Mouse (Mus musculus): Measurements from ENCODE around the gene Bnipl.
"Not testable (repeated sequence)": the region's sequence is repeated elsewhere in the genome, so short reads cannot be mapped to it uniquely, and the experiment has no call there.

The Bnipl gene

DNA sequence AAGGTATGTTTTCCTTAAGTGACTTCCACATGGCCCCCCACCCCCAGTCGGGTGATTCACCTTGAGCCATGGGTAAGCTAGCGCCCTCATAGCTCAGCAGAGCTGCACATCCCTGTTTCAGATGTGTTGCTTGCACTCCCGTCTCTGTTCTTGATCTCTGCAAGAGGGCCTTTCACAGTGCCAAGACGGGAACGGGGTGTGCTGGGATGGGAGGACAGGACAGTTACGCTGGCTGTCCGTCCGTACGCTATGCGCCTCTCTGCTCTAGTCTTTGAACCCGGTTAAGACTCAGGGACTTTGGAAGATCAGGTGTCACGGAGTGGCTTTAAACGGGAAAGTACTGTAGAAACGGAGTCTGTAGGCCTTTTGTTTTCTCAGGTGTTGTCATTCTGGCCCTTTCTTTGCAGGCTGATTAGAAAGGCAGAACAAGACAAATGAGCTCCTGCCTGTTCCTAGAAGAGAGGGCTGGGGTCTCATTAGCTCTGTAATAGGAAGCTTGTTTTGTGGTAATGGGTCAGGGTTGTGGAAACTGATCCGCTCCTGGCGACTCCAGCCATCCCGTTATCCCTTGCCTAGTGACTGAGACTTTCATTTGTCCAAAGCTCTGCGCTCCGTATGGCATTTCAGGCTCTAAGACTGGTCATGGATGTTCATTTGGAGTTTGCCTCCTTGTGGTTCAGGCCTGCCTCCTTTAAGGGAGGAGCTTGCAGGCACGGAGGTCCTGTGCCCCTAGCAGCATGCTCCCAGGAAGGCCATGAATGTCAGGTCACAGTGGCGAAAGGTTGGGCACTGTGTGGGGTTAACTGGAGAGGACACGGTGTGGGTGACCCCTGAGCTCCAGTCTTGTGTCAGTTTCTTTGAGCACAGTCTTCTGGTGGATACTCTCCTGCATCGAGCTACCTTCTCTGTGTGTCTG, 15.3 kb downstream of the Bnipl start:
- DNase-seq = no peak

- DNase-seq = no peak
Observed at GRCm38 (mm10) chr3:95233303-95233980, 17.6 kb downstream of the Bnipl start.

DNA sequence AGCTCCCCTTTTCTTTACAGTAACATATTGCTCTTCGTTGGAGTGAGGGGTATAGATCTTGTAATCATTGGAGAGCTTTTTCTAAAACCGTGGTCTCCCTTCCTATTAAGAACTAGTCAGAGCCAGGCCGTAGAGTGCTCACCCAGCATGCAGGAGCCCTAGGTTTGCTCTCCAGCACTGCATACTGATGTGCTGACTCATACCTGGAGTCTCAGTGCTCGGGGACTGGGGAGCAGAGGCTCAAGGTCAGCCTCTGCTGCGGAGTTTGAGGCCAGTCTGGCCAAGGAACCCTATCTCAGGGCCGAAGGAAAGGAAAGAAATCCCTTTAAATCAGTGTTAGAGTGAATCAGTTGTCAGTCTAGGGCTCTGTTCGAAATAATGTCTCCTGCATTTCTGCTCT, 18.2 kb downstream of the Bnipl start:
- peak; percentile 32 for DNase-seq

DNA sequence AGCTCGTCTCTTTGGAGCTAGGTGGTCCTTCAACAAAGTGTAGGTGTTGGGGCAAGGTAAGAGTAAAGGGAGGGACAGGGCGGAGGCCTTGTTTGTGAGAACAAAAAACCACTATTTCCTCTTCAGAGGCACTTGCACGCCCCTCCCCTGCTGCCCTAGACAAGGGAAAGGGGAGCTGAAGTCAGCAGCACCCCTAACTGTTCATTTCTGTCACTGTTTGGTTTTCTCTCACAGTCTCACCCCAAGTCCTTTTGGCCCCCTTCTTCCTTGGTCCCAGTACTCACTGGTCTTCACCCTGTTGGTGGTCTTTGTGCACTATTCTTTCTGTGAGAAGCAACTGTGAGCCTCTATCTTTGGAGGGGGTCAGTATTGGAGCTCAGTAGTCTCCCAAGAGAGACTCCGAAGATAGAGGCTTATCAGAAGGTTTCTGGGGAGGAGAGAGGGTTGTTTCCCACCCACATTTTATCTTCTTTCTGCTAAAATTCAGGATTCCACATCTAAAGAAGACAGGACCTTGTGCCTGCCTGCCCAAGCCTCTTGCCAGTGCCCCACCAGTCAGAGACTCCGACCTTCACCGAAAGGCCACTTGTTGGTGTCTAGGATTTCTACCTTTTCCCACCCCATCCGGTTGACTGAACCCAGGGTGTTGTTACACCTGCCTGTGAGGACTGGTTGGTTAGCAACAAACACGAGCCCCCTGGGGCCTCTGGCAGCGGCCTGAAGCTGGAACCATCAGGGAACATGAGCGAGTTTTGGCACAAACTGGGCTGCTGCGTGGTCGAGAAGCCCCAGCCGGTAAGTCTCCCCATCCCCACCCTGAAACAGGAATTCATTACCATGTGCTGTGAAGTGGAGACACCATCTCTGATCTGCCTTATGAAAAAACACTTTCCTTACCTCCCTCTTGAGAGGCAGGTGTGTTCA, 19.4 kb downstream of the Bnipl start, which contains the start of gene Mllt11:
TSS of gene Mllt11 (minus strand) at position 874 of the 924 bp plus-strand sequence.
- peak; percentile 43 for DNase-seq

DNA sequence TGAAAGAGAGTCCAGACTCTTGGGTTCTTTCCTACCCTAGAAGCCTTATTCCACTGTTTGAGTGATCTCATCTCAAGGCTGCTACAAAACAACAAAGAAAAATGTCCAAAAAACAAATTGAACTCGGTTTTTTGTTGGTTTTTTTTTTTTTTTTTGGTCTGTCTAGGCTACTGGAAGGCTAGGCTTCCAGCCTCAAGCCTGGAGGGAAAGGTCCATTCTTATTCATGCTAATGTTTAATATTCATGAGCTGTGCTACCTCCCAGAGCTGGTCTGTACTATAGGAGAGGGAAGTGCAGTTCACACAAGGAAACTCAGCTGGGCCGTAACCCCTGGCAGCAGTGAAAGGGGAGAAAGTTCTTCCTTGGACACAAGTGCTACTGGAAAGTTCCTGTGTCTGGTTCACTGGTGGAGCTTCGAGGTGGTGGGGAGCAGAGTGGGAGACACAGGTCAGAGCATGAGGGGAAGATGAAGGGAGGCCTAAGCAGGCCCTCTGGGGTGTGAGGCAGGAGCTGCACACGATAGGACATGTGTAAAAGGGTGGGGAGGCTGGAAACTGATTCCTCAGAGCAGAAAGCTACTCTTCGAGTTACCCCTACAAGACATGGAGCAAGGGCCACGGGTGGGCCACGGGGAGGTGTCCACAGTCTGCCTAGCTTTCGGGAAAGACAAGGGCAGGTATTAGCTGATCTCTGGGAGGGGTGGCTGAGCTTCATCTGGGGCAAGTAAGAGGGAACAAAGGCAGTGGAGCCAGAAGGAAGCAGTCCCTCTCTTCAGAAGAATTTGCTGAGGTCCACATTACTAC, 20.3 kb downstream of the Bnipl start:
- DNase-seq = no peak

DNA sequence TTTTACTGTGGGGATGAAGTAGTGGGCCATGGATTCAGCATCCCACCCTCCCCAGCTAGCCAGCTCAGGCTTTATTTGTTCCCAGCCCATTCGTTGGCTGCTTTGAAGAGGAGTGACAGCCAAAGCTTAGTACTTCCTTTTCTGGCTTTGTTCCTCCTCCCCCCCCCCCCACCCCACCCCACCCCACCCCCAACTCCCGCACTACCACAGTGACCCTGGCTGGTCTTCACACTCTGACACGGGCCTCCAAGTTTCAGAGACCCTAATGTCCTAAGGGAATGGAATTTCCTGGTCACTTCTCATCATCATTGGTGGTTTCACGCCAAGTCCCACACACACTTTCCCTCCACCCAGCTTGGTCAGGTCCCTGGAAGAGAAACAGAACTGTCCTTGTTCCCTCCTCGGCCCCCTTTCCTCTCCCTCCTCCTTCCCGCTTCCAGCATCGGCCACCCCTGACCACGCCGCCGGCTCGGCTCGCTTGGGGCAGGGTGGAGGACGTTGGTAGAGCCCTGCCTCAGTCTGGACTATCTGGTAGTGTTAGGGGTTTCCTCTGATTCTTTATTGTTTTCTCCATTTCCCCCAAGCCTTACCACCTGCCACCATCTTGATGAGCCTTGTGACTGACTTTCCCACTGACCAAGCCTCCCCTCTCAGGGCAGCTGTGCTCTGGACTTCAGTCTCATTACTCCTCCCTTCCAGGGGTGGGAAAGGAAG, 21.1 kb downstream of the Bnipl start:
- peak; percentile 52 for DNase-seq

- peak; percentile 65 for DNase-seq
Observed at GRCm38 (mm10) chr3:95228894-95229780, 21.9 kb downstream of the Bnipl start.

GRCm38 (mm10) chr3:95228148-95228893, 22.7 kb downstream of the Bnipl start, which contains the start of gene Cdc42se1:
Gene Cdc42se1 (plus strand): TSS chr3:95228732.
- peak; percentile 90 for DNase-seq

- no peak for DNase-seq
Observed at GRCm38 (mm10) chr3:95227214-95227613, 23.8 kb downstream of the Bnipl start.

- DNase-seq = no peak
Observed at GRCm38 (mm10) chr3:95224295-95224694, 26.7 kb downstream of the Bnipl start.

DNA sequence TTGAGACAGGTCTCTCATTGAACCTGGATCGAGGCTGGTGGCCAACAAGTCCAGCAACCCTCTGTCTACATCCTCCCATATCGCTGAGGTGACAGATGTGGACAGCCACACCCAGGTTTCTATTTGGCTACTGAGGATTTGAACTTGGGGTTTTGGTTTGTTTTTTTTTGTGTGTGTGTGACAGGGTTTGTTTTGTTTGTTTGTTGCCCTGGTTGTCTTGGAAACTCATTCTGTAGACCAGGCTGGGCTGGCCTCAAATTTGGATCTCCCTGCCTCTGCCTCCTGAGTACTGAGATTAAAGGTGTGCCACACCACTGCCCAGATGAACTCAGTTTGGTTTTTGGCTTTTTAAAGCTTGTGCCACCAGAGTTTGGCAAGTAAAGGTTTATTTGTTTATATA, 28.0 kb downstream of the Bnipl start:
- no peak for DNase-seq

GRCm38 (mm10) chr3:95218466-95219137, 32.4 kb downstream of the Bnipl start:
- DNase-seq = no peak

DNA sequence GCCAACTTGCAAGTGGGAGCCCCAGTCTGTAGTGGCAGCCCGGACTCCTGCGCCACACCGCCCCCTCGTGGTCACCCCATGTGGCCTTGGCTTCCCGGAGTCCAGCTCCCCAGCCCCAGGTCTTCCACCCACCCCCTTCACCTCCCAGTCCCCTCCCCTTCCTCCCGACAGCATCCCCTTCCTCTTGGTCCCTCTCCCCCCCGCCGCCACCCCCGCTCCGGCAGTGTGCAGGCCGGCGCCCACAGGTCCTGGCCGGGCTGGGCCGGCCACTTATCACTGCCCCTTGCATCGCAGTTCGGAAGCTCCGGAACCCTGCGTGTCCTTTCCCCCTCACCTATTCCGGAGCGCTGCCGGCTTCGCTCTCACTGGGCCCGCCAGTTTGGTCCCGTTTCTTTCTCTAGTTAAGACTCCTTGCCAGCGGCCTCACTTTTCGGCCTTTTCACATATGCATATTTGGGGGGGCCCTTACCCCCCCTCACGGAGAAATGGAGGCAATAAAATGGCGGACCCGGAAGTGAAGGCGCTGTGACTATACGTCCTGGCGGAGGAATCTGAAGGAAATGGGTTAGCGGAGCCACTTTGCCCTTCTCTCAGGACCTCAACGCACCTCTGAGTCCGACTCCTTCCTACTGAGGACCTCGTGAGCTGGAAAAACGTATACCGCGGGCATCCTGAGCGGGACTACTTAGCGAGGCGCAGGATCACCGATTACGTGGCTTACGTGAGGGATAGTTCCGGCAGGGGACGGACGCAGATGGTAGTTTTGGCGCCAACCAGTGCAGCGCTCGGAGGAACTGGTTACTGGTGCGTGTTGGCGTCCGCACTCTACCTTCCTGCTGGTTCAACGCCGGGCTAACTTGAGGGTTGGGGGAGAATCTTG, 33.5 kb downstream of the Bnipl start, which contains the start of gene Gabpb2:
TSS of gene Gabpb2 (minus strand) at position 662 of the 880 bp plus-strand sequence.
- peak; percentile 99 for DNase-seq

DNA sequence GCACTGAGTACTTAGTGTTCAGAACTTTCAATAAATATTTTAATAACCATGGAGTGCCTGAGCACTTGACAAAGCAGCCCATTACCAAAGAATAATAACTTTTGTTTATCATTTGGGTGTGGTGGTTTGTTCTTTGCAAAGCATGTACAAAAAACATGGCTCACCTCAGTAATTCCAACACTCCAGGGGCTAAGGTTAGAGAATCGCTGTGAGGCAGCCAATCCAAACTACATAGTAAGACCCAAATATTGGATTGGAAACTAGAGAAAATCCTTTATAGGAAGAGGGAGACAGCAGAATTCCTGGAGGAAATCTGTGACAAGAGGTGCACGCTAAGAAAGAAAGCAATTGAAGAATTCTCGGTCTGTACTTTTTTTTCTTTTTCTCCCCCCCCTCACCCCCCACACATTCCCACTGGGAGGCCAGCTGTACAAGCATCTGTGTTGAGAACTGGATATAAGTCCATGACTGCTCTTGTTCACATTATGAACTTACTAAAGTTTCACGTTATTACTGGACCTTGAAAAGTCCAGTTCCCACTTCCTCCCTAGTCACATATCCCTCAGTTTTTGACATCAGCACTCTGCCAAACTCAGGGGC, 34.2 kb downstream of the Bnipl start:
- no peak for DNase-seq

GRCm38 (mm10) chr3:95213609-95213975, 37.4 kb downstream of the Bnipl start:
- DNase-seq = no peak

DNA sequence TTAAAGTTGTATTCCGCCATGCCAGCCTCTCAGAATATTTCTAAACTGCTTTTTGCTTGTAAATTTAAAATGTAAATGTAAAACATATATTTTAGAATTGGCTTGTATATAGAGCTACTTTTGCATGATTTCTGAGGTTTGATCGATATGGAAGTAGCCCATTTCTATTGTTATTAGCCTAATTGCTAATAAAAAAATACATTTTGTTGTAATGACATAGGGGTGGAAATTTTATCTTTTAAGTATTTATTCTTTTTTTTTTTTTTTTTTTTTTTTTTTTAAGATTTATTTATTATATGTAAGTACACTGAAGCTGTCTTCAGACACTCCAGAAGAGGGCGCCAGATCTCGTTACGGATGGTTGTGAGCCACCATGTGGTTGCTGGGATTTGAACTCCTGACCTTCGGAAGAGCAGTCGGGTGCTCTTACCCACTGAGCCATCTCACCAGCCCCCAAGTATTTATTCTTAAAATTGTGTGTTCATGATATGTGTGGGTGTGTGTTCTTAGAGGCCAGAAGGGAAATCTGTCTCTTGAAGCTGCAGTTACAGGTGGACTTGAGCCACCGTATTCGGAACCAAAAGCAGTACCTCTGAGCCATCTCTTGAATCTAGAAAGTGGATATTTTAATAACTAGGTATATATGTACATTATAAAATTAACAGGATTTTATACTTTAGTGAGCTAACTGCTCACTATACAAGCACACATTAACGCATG, 37.9 kb downstream of the Bnipl start:
- not testable (repeated sequence) for DNase-seq

DNA sequence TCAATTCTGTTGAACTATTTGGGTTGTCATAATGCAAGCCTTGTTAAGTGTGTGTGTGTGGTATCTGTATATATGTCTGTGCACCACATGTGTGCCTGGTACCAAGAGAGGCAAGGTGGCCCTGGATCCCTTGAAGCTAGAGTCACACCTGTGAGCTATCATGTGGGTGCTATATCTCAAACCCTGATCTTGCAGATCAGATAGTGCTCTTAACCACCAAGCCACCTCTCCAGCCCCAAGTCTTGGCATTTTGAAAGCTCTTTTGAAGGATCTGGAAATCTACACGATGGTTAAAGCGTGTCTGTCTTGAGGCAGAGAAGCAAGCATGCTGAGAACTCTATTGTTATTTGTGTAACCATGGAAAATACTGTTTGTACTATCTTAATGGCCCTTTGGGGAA, 40.4 kb downstream of the Bnipl start:
- no peak for DNase-seq
